Mouse (Mus musculus) kidney, adult 2 months (tissue): ENCODE measurements around the gene Smg1.

Experiments
- CTCF ChIP-seq: fragments of 200-500 bp; conservative IDR thresholded peaks from 2 replicates; pipeline ENCODE4 v1.5.1; 2011; ENCODE audit warnings: low read depth, mild to moderate bottlenecking, control low read depth, low read length, moderate library complexity, mixed read lengths; ENCODE audit not compliant: insufficient read depth, insufficient read length
- POLR2A ChIP-seq: fragments of 200-500 bp; IDR thresholded peaks from one replicate; pipeline ENCODE4 v1.6.1; 2011; ENCODE audit warnings: low read depth, low read length, control low read depth

- TF ChIP-seq POLR2A, result no peak
- TF ChIP-seq CTCF, result no peak
Observed at GRCm38 (mm10) chr7:118113541-118114297, 129.8 kb downstream of the Smg1 start.
